Mouse (Mus musculus) cerebellum, postnatal 14 days (tissue): Measurements from ENCODE around the gene 1110059E24Rik.
A peak's percentile ranks its signal among the peaks of the same experiment; 100 is the strongest.
"Not testable (repeated sequence)": the region's sequence is repeated elsewhere in the genome, so short reads cannot be mapped to it uniquely, and the experiment has no call there.

Experiments
- DNase-seq, 2 experiments: peaks; one replicate each; pipeline ENCODE4 v3.0.0; 2021; ENCODE audit warnings: mixed read lengths in 2 of 2

The 1110059E24Rik gene

DNA sequence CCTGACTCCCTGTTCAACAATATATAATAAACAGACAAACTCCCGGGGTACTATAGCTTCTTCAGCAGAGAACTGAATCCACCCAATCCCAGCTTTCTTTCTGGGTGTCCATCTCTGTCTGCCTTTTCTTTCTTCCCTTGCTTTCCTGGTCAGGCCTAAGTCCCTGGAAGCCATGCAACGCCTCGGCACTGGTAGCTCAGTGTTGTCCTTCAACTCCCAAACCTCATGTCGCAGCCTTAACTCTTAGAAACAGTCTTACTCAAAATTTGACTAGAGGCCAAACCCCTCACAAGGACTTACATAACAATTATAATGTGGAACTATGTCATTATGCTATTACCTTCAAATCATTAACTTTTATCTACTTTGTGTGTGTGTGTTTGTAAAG is 28.6 kb downstream of the 1110059E24Rik start:
- no peak for DNase-seq

DNA sequence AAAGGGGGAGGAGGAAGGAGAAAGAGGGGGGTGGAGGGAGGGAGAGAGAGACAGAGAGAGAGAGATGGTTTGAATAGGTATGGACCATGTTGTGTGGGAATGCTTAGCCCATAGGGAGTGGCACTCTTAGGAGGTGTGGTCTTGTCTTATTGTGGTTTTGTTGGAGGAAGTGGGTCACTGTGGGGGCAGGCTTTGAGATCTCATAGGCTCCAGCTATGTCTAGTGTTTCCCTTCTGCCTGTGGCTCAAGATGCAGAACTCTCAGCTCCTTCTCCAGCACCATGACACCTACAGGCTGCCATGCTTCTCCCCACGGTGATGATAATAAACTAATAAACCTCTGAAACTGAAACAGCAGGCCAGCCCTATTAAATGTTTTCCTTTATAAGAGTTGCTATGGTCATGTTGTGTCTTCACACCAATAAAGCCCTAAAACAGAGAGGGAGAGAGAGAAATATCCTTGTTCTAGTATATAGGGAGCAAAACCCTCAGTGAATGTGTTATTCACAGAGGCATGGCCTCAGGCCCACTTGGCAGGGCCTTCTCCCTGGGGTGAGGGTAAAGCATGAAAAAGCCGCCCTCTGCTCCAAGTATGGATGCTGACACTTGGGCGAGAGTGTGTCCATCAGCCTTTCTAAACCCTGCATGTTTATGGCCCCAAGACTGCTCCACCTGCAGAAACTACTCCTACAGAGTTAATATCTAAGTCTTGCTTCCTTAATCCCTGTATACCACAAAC is 29.2 kb downstream of the 1110059E24Rik start:
- peak; percentile 39 to 54 for DNase-seq

DNA sequence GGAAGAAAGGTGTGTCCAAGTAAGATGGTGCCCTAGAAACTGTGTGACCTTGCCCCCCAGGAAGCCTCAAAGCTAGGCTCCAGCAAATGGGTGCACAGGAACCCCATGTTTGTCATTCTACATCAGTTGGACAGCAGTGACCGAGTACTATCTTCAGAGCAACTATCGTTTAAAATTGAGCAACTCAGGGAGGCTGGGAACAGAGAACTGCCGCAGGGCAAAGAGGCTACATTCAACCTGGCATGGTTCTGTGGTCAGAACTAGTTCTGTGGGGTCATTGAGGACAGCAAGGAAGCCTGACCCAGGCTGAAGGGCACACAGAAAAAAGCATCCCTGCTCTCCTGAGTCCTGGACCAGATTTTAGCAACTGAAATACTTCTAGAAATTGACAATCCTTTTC is 37.0 kb downstream of the 1110059E24Rik start:
- DNase-seq: no peak

DNA sequence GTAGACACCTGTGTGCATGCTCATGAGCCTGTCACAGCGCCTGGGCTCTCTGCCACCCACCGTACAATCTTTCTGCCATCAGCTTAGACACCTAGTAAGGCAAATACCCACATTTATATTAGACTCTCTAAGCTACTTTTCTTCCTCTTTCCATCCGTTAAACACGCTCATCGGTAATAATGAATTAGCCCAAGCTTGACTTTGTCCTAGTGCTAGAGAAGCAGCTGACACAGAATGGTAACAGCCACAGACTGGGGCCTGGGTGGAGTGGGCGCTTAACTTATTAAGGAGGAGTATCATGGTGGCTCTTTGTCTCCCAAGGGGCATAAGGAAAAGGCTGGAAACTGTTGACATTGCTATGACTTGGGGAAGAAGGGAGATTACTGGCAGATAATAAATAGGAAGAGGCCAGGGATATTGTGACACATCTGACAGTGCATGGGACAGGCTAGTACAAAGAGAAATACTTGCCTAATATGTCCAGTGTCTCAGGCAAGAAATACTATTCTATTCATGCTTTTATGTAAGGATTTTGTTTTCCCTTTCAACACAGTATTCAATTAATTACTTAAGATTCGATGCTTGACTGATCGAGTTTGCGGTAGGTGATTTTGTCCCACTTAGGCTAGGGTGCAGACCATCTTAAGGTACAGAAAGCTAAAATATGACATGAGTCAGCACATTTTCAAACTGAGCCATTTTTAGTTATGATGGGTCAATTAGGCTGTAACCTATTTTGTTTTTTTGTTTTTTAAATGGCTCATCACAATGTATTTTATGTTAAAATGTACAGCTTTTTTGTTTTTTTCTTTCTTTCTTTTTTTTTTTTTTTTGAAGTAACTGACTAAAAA is 40.8 kb downstream of the 1110059E24Rik start:
- no peak for DNase-seq

DNA sequence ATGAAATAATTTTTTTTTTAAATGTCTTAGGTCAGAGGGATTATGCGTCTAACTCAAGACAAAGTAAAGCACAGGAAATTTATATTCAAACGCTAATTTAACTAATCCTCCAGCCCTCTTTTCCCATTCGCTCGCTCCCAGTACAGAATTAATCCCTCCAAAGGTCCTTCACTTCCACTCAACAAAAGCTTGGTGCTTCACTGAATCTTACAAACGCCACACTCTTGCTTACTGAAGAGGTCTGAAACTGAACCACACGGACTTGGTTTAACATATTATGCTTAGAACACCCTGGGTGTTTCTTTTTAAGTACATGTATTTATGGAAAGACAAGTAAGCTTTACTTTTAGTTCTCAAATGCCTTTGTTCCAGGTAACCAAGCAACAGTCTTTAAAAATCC is 41.5 kb downstream of the 1110059E24Rik start:
- no peak for DNase-seq

DNA sequence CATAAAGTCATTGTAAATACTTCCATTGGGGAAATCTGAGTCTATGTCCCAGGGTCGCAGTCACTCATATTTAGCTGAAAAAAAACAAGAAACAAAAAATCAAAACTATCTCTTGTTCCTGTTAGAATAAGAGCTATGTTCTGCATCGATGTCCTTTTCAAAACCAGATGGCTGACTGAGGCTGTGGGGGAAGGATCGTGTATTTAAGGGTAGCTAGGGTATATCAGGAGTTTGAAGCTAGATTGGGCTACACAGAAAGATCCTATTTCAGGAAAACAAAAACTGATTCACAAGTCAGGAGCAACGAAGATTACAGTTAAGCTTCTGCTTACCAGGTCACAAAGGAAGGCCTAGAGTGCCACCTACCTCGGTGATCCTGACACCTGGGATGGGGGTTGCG is 42.5 kb downstream of the 1110059E24Rik start:
- peak in 1 of 2 experiments; percentile 6 for DNase-seq

DNA sequence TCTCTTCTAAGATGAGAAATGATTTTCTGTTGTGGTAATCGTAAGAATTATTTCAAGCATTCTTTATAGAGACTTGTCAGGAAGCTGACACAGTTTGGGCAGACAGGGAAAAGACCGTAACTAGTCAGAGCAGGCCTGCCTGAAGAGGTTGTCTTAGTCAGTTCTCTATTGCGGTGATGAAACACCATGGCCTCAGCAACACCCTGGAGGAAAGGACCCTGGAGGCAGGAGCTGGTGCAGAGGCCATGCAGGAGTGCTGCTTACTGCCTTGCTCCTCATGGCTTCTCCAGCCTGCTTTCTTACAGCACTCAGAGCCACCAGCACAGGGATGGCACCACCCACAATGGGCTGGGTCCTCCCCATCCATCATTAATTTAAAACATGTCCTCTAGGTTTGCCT is 47.5 kb downstream of the 1110059E24Rik start:
- no peak for DNase-seq

DNA sequence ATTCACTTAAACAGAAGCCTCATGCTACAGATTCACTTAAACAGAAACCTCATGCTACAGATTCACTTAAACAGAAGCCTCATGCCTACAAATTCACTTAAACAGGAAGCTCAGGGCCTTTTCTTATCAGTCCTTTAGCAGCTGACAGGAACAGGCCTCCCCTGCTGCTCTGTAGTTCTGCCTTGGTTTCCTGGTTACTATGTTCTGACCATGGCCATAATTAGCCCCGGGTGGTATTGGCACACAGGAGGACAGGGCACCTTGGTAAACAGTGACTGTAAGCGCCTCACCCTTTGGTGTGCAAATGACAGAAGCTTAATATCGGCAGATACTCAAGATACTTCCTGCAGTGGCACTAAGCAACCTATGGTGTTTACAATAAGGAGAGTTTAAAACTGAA is 48.9 kb downstream of the 1110059E24Rik start:
- DNase-seq: no peak

DNA sequence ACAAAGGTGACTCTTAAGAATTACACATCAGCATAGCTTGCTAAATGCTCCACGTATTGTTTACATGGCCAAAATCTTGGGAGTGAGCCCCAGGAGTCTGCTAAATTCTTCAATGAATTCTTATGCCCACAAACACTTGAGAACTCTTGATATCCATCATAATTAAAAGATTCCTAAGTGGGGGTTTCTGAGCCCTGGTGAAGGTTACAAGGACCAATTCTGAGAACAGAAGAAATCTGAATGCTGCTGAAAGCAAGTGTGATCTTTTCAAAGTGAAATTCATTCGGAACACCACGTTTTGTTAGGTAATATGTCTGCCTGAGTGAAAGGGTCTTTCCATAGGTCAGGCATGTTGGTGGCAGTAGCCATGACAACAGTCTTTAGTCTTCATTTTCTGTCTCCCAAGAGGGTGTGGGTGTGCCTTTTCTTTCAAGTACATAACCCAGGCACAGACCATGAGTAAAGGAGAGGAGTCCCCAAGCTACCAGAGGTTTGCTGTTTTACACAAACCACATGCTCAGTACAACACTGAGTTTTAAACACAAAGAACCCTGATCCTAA is 51.2 kb downstream of the 1110059E24Rik start:
- no peak for DNase-seq

DNA sequence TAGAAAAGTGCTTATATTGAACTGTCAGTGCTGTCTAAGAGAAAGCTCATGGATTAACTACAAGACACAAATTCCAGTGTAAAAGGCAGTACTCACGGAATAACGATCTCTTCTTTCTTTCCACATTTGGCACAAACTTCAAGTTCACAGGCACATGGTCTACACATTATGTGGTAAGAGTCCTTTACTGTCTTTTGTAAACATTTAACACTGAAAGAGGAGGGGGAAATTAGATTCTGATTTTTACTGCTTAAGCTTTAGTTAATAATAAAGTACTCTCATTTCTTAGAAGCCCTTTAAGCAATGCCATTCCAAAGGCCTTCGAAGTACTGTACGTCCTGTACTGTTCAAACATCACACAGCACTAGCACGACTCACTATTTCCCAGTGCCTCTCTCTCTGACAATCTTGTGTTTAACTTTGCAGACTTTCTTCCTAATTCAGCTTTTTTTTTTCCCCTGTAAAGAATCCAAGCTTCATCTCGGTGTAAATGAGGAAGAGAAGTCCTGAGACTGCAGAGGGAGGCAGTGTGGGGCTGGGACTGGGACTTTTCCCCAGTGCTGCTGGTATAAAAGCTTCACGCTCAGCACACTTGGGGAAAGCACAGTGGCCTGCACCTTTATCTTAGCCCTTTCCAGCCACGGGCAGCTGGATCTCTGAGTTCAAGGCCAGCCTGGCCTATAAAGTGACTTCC is 54.0 kb downstream of the 1110059E24Rik start:
- no peak for DNase-seq

DNA sequence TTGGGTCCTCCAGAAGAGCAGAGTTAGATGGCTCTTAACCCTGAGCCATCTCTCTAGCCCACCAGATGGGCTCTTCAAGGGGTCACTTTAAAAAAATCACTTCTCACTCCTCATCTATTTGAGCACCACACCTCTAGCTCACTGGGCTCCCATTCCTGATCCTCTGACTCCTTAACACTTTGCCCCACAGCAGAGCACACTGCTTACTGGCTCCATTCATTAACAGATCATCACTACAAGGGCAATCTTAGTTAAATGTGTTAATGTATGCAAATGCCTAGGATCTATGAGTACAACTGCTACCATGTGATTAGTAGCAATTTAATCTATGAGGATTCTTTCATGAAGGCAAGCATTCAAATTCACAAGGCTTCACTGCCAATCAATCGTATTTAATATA is 58.1 kb downstream of the 1110059E24Rik start:
- DNase-seq: no peak

DNA sequence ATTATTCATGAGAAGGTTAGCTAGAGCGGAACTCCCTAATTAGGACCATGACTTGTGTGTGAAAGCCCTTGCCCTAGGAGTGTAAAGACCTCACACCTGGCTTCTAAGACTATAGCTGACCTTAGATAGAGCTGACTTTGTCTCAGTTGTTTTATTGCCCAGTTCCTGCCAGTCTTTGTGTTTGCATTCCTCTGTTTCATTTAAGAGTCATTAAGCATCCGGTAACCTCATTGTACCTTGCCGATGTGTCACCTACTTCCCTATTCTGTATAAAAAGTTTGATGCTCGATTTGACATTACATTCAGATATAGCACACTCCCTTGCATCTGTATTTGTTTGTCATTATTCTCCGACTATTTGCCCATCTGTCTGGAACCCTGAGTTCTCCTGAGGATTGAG is 60.6 kb downstream of the 1110059E24Rik start:
- DNase-seq: not testable (repeated sequence)

DNA sequence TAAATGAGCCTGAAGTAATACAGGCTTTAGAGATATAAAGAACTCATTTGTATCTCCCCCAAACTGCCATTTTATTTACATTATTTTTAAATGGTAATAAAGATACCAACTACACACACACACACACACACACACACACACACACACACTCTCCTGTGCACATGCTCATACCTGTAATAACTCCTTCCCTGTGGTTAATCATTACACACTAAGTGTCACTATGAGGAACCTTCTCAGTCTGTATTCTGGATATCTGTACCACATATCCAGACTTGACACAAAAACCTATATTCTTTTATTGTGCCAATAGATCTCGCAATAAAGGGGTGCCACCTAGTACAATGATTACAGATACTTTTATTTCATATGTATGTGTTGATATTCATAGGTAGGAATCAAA is 62.9 kb downstream of the 1110059E24Rik start:
- DNase-seq: no peak

DNA sequence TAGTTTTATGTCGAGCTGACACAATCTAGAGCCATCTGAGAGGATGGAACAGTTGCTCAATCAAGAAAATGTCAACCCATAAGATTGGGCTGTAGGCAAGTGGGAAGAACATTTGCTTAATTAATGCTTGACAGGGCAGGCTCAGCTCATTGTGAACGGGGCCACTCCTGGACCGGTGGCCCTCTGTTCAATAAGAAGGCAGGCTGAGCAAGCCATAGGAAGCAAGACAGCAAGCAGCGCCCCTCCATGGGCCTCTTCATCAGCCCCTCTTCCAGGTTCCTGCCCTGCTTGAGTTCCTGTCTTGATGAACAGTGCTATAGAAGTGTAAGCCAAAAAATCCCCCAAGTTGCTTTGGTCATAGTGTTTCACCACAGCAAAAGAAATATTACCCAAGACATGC is 65.2 kb downstream of the 1110059E24Rik start:
- no peak for DNase-seq

DNA sequence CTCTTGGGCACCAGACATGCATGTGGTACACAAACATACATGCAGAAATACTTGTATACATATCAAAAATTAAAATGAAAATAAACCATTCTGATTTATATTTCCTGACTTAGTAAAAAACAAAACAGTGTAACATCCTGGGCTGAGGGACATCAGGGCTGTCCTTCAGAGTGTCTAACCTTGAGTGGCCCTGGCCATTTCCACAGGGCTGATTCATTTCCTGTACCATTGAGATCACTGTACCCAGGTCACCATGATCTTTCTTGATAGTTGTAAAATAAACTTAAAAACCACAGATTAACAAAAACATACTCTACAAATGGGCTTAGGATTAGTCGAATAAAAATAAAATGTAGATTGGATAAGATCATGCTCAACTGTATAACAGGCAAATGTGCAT is 66.2 kb downstream of the 1110059E24Rik start:
- no peak for DNase-seq

DNA sequence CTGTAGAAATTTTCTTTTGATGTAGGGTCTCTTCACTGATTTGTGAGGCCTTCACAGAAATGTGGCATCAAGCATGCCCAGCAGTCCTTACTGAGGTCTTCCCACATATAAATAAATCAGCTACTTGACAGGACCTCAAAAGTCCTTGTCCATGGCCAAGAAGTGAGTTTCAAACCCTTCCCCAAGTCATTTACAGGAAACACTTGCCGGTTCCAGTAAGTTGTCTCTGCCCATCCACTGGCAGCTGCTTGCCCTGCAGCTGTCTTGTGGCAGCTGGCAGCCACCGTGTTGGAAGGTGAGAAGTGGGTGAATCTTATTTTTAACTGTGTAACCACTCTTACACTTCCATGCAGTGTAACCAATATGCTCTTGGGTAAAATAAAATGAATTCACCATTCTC is 66.9 kb downstream of the 1110059E24Rik start:
- no peak for DNase-seq

DNA sequence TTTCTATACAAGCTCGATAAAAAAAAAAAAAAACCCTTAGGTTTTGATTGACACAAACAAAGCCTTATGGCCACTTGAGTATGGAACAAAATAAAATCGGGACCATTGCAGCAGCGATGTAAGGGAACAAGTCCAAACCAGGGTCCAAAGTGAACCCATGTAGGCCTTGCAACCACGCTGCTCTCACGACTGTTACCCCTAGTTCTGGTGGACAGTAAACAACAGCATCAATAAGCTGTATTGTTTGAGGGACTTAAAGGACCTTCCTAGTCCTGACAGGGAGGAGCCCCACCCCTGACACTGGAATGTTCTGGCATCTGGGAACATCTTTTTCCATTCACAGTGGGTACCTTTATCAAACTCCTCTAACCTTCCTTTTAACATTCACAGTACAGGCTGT is 68.8 kb downstream of the 1110059E24Rik start:
- DNase-seq: no peak

DNA sequence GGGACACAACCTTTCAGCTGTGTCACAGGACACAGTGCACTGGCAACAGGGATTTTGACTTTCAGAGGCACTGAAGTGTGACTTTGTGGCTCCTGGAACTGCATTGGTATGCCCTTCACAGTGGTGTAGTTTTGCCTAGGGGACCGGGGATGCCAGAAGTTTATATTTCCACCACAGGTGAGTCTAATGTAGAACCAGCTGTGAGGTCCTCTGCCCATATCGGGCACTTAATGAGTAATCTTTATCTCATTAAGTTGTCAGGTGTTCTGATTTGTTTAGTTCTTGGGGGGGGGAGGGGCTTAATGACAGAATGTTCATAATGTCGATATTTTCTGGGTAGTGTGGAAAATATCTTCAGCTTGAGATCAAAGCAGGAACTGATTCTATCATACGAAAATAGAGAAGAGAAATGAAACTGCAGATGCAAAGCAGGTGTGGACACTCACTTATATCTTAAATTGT is 69.2 kb downstream of the 1110059E24Rik start:
- DNase-seq: no peak

DNA sequence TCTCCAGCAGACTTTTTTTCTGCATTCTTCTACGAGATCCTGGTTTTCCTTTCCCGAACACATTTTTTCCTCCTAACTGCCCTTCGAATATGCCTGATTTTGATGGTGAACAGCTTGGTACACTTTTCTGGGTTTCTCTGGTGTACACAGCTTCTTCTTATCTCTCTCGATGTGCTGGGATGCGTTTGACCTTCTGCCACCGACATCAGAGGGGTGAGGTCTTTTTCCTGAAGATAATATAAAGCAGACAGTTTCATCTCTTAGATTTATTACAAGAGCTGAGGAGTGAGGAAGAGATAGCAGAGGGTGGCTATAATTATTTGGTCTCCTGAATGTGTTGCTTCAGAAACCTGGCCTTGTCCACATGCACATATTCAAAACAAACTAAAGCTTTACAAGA is 71.4 kb downstream of the 1110059E24Rik start:
- no peak for DNase-seq

DNA sequence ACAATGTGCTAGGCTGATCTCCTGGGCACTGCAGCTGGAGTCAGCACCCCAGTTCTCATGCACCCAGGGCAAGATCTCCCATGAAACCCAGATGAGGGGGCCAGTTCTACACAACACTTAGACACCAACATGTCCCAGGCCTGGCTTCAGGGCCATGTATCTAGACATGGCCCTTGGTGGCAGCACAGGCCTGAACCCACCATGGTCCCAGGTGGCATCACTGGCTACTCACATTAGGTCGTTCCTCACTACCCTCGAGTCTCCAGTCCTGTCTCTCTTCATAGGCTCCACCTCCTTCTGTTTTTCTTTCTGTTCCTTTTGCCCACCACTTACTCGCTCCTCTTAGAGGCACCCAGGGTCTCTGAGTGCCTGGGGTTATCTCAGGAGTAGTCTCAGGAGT is 72.9 kb downstream of the 1110059E24Rik start:
- no peak for DNase-seq

DNA sequence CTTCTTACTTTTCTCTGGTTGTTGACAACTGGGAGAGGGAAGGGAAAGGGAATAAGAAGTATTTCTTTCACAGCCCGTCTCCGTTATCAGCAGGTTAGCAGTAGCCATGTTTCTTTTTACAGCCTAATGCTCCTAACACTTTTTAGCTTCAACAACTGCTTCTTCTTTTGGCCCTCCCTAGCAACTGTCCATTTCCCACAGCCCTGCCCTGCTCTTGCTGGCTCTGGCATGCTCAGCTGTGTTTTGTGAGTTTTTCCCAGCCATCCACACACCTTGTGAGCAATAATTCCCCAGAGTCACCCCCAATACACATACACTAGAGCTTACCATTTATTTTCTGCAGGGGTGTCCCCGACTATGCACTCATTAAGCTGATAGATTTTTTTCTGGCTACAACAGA is 75.3 kb downstream of the 1110059E24Rik start:
- DNase-seq: no peak

DNA sequence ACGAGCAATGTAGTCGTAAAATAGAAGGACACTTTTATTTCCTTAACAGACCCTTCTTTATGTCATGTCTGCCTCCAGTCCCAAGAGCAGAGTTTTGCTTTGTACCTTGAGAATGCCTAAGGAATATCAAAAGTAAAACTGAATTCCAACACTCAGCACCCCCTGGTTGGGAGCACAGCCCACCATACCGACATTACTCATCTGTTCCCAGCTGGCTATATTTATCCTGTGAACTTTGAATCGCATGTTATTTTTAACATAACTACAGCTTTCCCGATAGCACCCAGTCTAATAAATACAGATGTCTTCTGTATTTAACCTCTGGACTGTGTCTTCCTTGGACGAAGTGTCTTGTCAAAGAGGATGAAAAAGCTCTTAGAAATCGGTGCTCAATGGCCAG is 80.8 kb downstream of the 1110059E24Rik start:
- DNase-seq: no peak
